Mouse (Mus musculus) fibroblast of lung, adult 2 months (primary cell): ENCODE measurements around the gene Osgin1.

Experiments
- DNase-seq: peaks from one replicate; pipeline ENCODE4 v3.0.0-alpha.2; 2011; ENCODE audit warnings: low read depth

The Osgin1 gene

DNA sequence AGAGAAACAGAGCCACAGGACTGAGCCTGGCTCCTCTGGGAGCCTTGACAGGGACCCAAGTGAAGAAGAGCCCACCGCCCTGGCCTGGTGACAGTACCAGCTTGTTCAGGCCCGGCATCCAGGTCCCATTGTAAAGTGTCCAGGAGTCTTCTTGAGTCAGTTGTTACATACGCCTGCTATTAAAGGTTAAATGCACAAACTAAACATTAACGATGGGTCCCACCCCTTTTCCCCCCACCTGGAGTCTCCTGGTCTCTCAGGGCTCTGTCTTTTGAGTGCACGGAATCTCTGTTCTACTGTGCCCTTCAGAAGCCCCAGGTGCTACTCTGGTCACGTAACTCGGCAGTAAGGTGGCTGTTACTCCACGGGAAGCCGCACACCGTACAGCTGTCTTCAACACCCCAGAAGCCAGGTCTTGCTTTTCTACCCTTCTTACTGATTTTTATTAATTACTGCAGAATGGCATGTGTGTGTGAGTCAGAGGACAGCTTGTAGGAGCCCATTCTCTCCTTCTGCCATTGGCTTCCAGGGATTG is 9.7 kb upstream of the Osgin1 start:
- DNase-seq, result no peak

- no peak for DNase-seq
Measured at GRCm38 (mm10) chr8:119424740-119425139, 9.2 kb upstream of the Osgin1 start.

DNA sequence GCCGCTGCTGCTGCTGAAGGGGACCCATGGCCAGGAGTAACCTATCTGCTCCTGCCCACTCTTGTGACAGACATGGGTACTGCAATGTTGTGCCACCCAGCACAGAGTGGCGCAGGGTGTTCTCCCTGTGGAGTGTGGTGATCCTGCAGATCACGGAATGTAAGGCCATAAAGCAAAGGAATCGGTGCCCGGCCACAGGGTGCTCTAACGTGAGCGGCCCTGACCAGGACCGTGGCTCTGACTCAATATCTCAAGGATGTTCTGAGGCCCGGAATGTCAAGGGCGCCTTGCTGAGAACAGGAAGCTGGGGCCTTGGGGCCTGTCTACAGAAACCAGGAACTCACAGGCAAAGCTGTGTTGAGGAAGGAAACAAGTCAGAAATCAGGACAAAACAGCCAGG is 8.4 kb upstream of the Osgin1 start:
- no peak for DNase-seq

DNA sequence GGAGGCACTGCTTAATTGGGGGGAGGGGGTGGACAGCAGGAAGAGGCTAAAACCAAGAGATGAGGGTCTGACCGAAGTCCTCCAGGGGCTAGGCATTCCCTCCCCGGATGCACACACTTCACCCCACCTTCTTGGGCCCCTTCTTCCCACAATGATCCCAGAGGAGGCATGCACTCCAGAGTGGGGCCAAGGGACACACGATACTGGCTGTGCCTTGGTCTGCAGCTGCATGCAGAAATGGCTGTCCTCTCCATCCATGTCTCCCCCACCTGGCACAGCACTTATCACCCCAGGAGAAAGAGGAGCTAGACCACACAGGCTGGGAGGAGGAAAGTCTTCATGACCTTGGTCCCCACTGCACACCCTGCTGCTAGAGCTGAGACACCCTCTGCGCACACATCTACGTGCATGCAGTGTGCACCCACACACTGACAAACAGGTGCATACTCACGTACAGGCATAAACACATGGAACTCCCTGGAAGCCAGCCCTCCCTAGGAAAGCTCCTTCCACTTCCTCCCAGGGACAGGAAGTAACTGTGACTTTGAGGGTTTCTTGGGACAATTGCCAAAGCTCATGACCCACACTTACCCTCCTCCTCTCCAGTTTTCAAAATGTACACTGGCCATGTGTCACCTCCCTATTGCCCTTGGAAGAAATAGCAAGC is 7.7 kb upstream of the Osgin1 start:
- no peak for DNase-seq

- DNase-seq, result peak; percentile 75
Measured at GRCm38 (mm10) chr8:119427634-119428349, 6.1 kb upstream of the Osgin1 start.

- peak; percentile 76 for DNase-seq
Measured at GRCm38 (mm10) chr8:119428350-119428740, 5.6 kb upstream of the Osgin1 start.

GRCm38 (mm10) chr8:119428766-119429327 is 5.1 kb upstream of the Osgin1 start:
- DNase-seq, result no peak

GRCm38 (mm10) chr8:119429552-119429951 is 4.4 kb upstream of the Osgin1 start:
- DNase-seq, result no peak

- DNase-seq, result no peak
Measured at GRCm38 (mm10) chr8:119430250-119430649, 3.7 kb upstream of the Osgin1 start.

DNA sequence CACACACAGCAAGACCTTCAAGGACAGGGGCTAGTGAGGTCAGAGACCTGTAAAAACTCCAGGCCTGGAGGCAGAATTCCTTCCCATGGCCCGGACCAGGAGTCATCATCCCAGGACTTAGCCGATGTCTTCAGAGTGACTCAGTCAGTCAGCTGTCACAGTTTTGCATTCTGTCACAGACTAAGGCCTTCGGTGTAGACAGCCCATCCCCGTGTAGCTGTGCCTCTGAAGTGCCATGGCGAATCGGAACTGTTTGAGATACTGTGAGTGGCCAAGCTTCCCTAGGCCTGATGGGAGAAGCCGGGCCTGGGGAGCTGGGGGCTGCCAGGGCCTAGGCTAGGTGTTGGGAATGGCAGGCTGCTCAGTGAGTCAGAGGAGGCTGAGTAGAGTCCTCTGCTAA is 3.2 kb upstream of the Osgin1 start:
- DNase-seq, result no peak

DNA sequence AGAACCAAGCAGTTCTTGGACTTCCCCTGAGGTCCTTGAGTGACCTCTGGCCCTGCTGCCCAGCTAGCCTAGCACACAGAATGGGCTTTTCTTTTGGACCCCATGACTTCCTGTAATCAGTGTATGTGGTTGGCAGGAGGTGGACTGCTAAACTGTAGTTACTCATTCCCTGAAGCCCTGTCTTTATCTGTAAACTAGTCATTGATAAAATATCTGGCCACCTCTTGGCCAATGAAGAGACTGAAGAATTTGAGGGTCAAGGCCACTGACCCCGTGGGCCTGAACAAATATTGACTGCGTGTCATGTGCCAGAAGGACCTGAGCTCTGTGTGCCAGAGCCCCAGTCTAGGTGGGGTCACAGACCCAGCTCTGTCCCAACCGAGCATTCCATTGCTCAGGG is 1.6 kb upstream of the Osgin1 start:
- no peak for DNase-seq

- DNase-seq, result no peak
Measured at GRCm38 (mm10) chr8:119434569-119434968, 645 bp downstream of the Osgin1 start.

DNA sequence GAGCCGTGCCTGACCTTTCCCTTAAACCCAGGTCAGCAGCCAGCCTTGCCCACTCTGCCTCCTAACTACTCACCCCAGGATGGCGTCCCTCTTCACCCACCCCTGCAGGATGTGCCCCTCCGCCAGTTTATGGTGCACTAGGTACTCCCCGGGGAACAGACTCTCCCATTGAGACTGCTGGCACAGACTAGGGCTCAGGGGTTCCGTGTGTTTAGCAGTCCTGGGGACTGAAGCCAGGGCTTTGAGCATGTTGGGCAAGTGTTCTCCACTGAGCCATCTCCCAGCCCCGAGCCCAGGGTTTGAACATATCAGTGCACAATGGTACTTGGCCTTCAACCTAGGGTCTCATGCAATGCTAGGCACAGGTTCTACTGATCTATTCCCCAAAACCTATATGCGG is 1.6 kb downstream of the Osgin1 start:
- no peak for DNase-seq

DNA sequence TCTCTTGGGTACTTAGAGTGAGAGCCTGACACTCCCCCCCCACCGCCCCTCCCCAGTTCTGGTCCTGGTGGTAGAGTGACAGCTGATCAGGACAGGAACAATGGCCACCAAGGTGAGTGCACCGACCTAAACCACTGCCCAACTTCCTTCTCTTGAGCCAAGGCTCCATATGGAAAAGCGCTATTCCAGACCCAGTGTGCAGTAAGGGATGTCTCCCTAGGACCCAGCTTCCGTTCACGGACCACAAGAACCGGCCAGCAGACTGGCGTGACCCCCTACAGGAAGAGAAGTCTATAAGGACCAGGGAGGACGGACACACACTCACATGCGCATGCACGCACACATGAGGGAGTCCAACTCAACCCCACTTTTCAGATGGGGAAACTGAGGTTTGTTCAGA is 2.4 kb downstream of the Osgin1 start:
- DNase-seq, result no peak

DNA sequence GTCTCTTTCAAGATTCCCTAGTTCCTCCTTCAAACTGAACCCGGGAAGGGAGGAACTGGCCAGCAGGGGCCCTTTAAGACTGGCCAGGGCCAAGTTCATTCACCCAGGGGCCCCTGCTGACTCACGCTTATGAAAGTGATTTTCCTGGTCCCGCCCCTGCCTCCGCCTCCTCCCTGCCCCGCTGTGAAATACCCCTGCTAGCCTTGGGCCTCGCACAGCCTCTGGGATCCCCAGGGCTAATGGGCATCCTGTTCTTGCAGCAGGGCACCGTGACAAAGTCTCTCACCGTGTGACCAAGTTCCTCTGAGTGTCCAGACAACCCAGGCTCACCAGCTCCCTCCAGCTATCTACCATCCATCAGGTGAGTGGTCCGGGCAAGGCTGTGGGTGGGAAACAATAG is 3.0 kb downstream of the Osgin1 start:
- no peak for DNase-seq

DNA sequence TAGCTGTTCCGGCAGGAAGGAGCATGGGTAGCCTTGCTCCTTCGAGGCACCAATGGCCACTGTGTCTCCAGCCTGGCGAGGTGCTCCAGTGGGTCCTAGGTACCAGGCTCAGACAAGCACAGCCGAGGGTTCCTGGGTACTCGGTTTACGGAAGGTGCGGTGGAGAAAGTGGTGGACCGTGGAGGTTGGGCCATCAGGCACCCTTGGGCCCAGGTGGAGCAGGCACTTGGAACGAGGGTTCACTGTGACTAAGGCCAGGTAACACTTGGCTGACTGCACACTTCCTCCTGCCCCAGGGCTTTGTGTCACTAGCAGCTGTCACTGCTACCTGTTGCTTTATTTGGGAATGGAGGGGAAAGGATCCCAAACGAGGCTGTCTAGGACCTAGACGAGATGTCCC is 3.6 kb downstream of the Osgin1 start:
- no peak for DNase-seq

- no peak for DNase-seq
Measured at GRCm38 (mm10) chr8:119438876-119439275, 5.0 kb downstream of the Osgin1 start.

GRCm38 (mm10) chr8:119439424-119439823 is 5.5 kb downstream of the Osgin1 start:
- no peak for DNase-seq

GRCm38 (mm10) chr8:119439893-119440249 is 5.9 kb downstream of the Osgin1 start:
- no peak for DNase-seq

- peak; percentile 77 for DNase-seq
Measured at GRCm38 (mm10) chr8:119440250-119440951, 6.5 kb downstream of the Osgin1 start.

- DNase-seq, result no peak
Measured at GRCm38 (mm10) chr8:119440952-119441270, 7.0 kb downstream of the Osgin1 start.

DNA sequence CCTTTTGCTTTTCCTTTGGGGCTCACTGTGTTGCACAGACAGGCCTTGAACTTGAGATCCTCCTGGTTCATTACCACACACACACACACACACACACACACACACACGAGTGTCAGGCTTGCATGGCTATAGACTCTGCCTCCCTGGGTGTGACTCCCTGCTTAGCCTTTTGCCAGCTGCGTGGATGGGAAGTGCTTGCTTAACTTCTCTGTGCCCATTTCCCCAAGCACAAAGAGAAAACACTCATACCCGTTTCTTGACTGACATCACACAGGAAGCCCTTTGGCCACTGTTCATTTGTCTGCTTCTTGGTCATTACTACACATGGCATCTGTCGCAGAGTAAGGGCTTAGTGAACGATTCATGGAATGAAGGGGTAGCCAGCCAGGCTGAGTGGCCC is 8.1 kb downstream of the Osgin1 start:
- DNase-seq, result no peak

DNA sequence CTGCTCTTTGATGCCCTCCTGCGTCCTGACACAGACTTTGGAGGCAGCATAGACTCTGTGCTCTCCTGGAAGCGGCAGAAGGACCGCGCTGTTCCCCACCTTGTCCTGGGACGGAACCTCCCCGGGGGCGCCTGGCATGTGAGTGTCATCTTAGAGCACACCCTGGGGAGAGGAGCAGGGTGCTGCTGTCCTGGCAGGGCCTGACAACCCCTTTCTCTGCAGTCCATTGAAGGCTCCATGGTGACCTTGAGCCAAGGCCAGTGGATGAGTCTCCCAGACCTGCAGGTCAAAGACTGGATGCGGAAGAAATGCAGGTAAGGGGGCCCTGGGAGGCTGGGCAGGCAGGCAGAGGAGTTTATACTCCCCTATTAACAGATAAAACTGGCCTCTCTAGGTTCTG is 9.0 kb downstream of the Osgin1 start:
- DNase-seq, result no peak
